Mouse (Mus musculus): ENCODE measurements around the gene Slc35c2.

- no peak for TF ChIP-seq CTCF (IDR thresholded peaks at IDR 0.05; ENCODE audit: borderline replicate concordance, insufficient read depth, low read length)
- no peak for TF ChIP-seq POLR2A (IDR thresholded peaks at IDR 0.05; ENCODE audit: low read depth, low read length)
Measured at GRCm38 (mm10) chr2:165323928-165324327, 36.3 kb upstream of the Slc35c2 start.
